Mouse (Mus musculus): ENCODE measurements around the gene Unc5c.

The Unc5c gene

GRCm38 (mm10) chr3:141810944-141811343 lies 345.9 kb downstream of the Unc5c start:
- in situ Hi-C loops (cut with MboI): no loop called here

GRCm38 (mm10) chr3:141811348-141811747 lies 346.3 kb downstream of the Unc5c start:
- in situ Hi-C loops (cut with MboI): no loop called here

- in situ Hi-C loops (cut with MboI): no loop called here
Observed at GRCm38 (mm10) chr3:141814776-141815175, 349.8 kb downstream of the Unc5c start.

- in situ Hi-C loops (cut with MboI): no loop called here
Observed at GRCm38 (mm10) chr3:141818615-141819312, 353.7 kb downstream of the Unc5c start.

- in situ Hi-C loops (cut with MboI): no loop called here
Observed at GRCm38 (mm10) chr3:141819331-141819941, 354.4 kb downstream of the Unc5c start.

DNA sequence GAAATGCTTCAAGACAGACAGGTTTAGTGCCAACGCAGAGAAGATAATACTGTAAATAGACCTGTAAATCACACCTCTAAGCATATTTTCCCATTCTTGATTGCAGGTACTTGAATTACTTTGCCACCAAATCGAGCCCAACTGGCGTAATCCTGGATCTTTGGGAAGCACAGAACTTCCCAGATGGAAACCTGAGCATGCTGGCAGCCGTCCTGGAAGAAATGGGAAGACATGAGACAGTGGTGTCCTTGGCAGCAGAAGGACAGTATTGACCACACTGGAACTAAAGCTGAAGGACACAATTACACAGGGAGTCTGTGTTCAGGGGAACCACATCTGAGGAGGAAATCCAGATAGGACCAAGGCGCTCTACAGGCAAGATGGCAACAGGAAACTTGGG lies 363.3 kb downstream of the Unc5c start:
- in situ Hi-C loops (cut with MboI): no loop called here

GRCm38 (mm10) chr3:141831135-141831534 lies 366.1 kb downstream of the Unc5c start:
- in situ Hi-C loops (cut with MboI): no loop called here

- in situ Hi-C loops (cut with MboI): no loop called here
Observed at GRCm38 (mm10) chr3:141838864-141839263, 373.8 kb downstream of the Unc5c start.

- in situ Hi-C loops (cut with MboI): no loop called here
Observed at GRCm38 (mm10) chr3:141849206-141849605, 384.2 kb downstream of the Unc5c start.

- in situ Hi-C loops (cut with MboI): no loop called here
Observed at GRCm38 (mm10) chr3:141850141-141850540, 385.1 kb downstream of the Unc5c start.

DNA sequence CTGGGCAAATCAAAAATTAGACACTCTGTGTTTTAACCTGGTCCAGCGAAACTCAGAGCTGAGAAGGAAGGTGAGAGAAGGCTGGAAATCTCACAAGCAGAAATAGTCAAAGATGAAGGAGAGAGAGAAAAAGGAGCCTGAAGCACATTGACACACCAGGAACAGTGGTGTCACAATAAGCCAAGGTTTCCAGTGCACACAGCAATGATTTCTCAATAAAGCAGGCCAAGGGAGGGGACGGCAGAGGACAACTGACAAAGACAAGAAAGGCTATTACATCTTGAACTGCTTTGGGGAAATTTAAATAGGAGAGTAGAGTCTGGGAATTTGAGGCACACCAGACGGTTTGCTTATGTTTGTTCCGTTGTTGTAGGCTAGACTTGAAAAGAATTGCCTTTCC lies 389.3 kb downstream of the Unc5c start:
- in situ Hi-C loops (cut with MboI): no loop called here

- in situ Hi-C loops (cut with MboI): no loop called here
Observed at GRCm38 (mm10) chr3:141857123-141857522, 392.1 kb downstream of the Unc5c start.

DNA sequence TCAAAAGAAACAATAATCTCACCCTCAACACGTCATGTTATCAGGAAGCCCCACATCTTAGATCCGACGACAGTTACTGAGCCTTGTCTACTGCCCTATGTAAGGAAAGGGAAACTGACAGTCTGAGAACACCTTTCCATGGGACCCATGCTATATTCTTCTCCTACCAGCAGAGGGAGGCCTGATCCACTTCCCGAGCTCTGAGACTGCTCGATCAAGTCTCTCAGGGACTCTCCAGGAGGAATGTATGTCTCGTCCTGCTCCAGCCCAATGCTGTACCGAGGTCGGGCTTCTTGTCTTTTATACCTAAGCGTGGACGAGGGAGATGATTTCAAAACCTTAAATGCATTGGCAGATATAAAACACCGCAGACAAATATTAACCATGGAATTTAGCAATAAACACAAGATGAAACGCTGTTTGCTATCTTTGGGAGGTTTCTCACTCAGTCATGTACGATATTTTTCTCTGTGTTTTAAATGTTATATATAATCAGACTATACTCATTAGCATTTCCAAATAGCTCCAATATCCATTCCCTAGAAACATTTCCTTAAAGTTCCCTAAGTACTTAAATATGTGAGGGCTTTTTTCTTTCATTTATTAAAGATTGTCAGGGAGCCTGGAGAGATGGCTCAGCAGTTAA lies 397.9 kb downstream of the Unc5c start:
- in situ Hi-C loops (cut with MboI): no loop called here

DNA sequence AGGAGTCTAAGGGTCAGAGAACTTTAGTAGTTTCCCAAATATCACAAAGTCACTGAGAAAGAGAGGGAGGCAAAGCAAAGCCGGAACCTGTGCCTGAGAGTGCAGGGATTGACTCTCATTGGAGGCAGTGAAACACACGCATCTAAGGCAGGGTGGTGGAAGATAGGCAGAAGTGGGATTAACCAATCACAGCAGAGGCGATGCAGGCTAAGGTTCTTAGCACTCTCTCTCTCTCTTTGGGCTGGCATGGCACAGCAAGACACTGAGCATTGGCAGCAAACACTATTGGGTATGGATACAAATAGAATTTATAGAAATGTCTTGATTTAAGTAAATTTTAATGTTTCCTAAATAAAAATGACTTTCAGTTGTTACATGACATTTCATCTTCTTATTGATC lies 406.8 kb downstream of the Unc5c start:
- in situ Hi-C loops (cut with MboI): no loop called here

- in situ Hi-C loops (cut with MboI): no loop called here
Observed at GRCm38 (mm10) chr3:141872337-141873042, 407.5 kb downstream of the Unc5c start.

GRCm38 (mm10) chr3:141882496-141882895 lies 417.5 kb downstream of the Unc5c start:
- in situ Hi-C loops (cut with MboI): no loop called here

- in situ Hi-C loops (cut with MboI): no loop called here
Observed at GRCm38 (mm10) chr3:141884190-141884589, 419.2 kb downstream of the Unc5c start.

Measured in mature B cell (primary cell).